Mouse (Mus musculus) stomach, embryonic 16.5 days (tissue): ENCODE results near the gene Spaca6. TPM values are rescaled to one million over a fixed set of nuclear protein-coding genes. Genes with fewer than 3 reads are reported as not detected.

ENCODE experiments used
- ATAC-seq: fragments of 200-750 bp; cut with Nextera tagmentation; 2 replicates; pipeline ENCODE4 v1.8.0; 2017; ENCODE audit warnings: moderate number of reproducible peaks, moderate TSS enrichment; ENCODE audit not compliant: insufficient read depth, low FRiP score
- H3K27ac ChIP-seq: fragments of 300-500 bp; sonication (generic); 2 replicates; pipeline ENCODE4 v1.5.1; 2014; ENCODE audit warnings: low read length
- H3K27me3 ChIP-seq: fragments of 300-500 bp; sonication (generic); 2 replicates; pipeline ENCODE4 v1.6.1; 2014; ENCODE audit warnings: low read length, control low read depth, mixed read lengths; ENCODE audit not compliant: control insufficient read depth, insufficient read depth
- H3K36me3 ChIP-seq: fragments of 300-500 bp; sonication (generic); 2 replicates; pipeline ENCODE4 v1.6.1; 2014; ENCODE audit warnings: low read length; ENCODE audit not compliant: control insufficient read depth, insufficient read depth
- H3K4me1 ChIP-seq: fragments of 300-500 bp; sonication (generic); 2 replicates; pipeline ENCODE4 v1.6.1; 2014; ENCODE audit warnings: low read length, control low read depth, mixed read lengths; ENCODE audit not compliant: control insufficient read depth, insufficient read depth
- H3K4me2 ChIP-seq: fragments of 300-500 bp; sonication (generic); 2 replicates; pipeline ENCODE4 v1.6.1; 2014; ENCODE audit warnings: low read depth, low read length, mixed read lengths
- H3K4me3 ChIP-seq: fragments of 300-500 bp; sonication (generic); replicated peaks from 2 replicates; pipeline ENCODE4 v1.5.1; 2014; ENCODE audit warnings: mild to moderate bottlenecking, low read length
- H3K9ac ChIP-seq: fragments of 300-500 bp; sonication (generic); 2 replicates; pipeline ENCODE4 v1.6.1; 2014; ENCODE audit warnings: low read length
- H3K9me3 ChIP-seq: fragments of 300-500 bp; sonication (generic); replicated peaks from 2 replicates; pipeline ENCODE4 v1.6.1; 2016; ENCODE audit warnings: low read length, control low read depth; ENCODE audit not compliant: control insufficient read depth
- WGBS: fragments of 180-500 bp; shearing (Covaris S2); extraction: QIAGEN DNeasy Blood & Tissue Kit; methylation state at CpG from one replicate; pipeline ENCODE4 v1.1.7; 2014; 5-methylcytosine and 5-hydroxymethylcytosine counted together
- polyA plus RNA-seq: library from polyadenylated mRNA; unstranded; fragments of >200 nt; fragmentation: Nextera tagmentation; extraction: Ambion mirVana; gene quantifications from 2 replicates; pipeline ENCODE4 v1.2.1, GENCODE M21; 2015

Spaca6 gene
- 27.5 and 29.8 TPM in 2 replicates for polyA plus RNA-seq

DNA sequence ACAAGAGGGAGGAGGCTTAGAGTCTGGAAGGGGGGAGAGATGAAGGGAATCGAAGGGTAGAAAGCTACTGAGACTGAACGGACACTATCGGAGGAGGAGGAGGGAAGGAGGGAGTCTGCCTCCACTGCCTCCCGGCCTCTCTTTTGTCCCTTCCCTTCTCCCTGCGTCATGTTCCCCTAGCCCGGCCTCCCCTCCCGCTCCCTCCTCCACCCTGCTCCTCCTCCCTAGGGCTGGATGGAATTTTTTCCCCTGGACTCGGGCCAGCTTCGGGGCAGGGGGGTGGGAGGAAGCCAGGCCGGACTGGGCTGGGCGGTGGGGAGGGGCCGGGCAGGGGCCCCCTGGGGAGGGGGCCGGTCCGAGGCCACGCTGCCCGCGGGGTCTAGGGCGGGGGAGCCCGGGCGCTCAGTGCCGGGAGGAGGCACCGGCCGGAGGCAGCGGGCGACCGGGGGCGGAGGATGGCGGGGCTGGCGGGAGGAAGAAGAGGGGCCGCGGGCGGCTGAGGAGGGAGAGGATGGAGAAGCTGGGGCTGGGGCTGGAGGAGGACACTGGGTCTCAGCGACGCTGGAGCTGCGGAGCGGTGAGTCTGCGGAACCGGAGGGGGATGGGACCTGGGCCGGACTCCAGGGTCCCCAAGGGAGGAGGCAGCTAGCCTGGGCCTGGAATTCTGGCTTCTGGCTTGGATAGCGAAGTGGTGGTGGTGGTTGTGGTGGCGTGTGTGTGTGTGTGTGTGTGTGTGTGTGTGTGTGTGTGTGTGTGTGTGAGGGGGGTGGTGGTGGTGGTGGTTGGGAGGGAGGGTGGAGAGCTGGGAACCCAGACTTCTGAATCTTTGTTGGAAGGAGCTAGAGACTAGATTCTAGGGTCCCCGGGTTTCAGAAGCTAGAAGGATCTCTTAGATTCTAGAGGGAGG, at the start of gene Spaca6:
Gene Spaca6, plus strand, starts transcription at position 408 of the 907 bp plus-strand sequence.
- Histone ChIP-seq H3K9ac (peak within 1 kb of the TSS; percentile 88), H3K9me3 (no peaks in the 10 kb centered on the region), H3K4me2 (peak within 1 kb of the TSS; percentile 81), H3K4me3 (peak within 1 kb of the TSS; percentile 78), H3K27ac (peak within 1 kb of the TSS; percentile 100), H3K4me1 (peaks cover 20% of the 10 kb centered on the region), H3K27me3 (no peaks in the 10 kb centered on the region), H3K36me3 (no peaks in the 10 kb centered on the region)
- WGBS = 0% methylated on average over 40 of the region's 42 CpGs
- peak; percentile 89 for ATAC-seq

DNA sequence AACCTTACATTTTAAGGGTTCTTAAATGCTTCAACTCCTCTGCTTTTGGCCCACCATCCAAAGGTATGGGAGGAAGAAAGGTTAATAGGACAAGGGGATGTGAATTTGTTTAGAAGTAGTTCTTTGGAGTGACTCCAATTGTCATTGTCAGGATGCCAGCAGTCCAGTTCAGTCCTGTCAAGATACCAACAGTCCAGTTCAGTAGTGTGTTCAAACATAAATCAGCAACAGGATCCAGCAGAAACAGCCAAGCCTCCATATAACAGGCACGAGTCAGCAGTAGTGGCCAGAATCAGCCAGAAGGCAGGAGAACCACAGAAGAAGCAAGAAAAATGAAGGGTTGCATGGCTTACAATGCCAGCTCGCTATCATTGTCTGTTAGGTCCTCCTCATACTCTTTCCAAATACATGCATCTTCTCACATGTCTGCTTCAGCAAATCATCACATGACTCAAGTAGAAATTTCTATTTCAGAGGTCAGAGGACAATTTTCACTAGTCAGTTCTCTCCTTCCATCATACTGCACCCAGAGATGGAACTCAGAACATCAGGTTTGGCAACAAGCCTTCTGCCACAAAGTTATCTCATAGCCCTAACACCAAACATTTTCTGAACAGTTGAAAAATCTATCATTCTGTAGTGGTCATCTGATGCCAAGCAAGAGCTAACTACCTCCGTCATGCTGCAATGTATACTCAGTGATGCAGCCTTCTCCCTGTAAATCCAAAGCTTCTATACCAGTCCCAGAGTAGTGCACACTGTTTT, 35.9 kb upstream of the Spaca6 start:
- H3K9ac ChIP-seq = no peak overlapping the region
- H3K27ac ChIP-seq = no peak overlapping the region
- ATAC-seq = no peak
- H3K4me3 ChIP-seq = no peak overlapping the region
- H3K27me3 ChIP-seq = no peaks in the 10 kb centered on the region
- no peaks in the 10 kb centered on the region; the same call in 1 of the 2 replicates for H3K4me1 ChIP-seq
- WGBS = 61% methylated on average over 3 of the region's 3 CpGs
- no peaks in the 10 kb centered on the region for H3K36me3 ChIP-seq
- H3K9me3 ChIP-seq = no peaks in the 10 kb centered on the region
- no peak overlapping the region for H3K4me2 ChIP-seq

- no peak overlapping the region for H3K4me3 ChIP-seq
- no peak overlapping the region for H3K27ac ChIP-seq
- H3K36me3 ChIP-seq = no peaks in the 10 kb centered on the region
- H3K27me3 ChIP-seq = no peaks in the 10 kb centered on the region
- no peaks in the 10 kb centered on the region; the same call in 1 of the 2 replicates for H3K4me1 ChIP-seq
- ATAC-seq = peak; percentile 69
- WGBS = 18% methylated on average over 1 of the region's 1 CpGs
- H3K9me3 ChIP-seq = no peaks in the 10 kb centered on the region
- H3K4me2 ChIP-seq = no peak overlapping the region
- no peak overlapping the region for H3K9ac ChIP-seq
Measured at GRCm38 (mm10) chr17:17792578-17792977, 34.4 kb upstream of the Spaca6 start.

- no peaks in the 10 kb centered on the region for H3K9me3 ChIP-seq
- H3K36me3 ChIP-seq = no peaks in the 10 kb centered on the region
- 46% methylated on average over 2 of the region's 2 CpGs for WGBS
- H3K4me2 ChIP-seq = no peak overlapping the region
- H3K4me3 ChIP-seq = no peak overlapping the region
- no peaks in the 10 kb centered on the region; the same call in 1 of the 2 replicates for H3K4me1 ChIP-seq
- H3K9ac ChIP-seq = no peak overlapping the region
- ATAC-seq = no peak
- H3K27ac ChIP-seq = no peak overlapping the region
- no peaks in the 10 kb centered on the region for H3K27me3 ChIP-seq
Measured at GRCm38 (mm10) chr17:17795527-17795926, 31.4 kb upstream of the Spaca6 start.

DNA sequence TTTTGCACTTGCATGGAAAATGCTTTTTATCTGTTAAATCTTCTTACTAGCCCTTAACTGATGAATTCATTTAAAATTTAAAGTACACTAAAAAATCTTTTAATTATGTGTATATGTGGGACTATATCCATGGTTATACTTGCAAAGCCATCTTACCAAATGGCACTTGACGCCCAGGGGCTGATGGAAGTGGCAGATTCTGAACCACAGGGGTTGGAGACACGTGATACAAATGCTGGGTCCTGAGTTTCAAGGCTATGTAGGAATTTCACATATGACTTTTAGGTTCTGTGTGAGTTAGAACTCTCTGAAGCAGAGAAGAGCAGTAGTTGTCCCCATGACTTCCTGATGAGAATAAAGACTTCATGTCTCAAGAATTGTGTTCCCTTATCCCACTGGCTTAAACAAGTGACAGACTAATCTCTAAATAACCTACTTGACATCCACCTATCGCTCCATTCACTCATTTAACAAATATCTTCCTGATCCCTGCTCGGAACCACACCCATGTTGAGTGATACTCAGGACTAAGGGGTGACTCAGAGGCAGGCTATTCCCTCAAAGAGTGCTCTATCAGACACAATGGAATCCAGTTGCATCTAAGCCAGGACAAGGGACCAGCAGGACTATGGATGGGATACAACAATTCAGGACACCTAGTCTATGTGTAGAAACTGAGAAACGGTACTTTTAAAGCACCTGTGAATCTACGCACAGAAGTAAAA, 3.2 kb upstream of the Spaca6 start:
- no peaks in the 10 kb centered on the region for H3K9me3 ChIP-seq
- WGBS = 68% methylated on average over 6 of the region's 6 CpGs
- no peak overlapping the region for H3K27ac ChIP-seq
- 0 out of 2 replicates have a peak, but pooled peaks cover 3% of the 10 kb centered on the region for H3K4me1 ChIP-seq
- no peak for ATAC-seq
- no peak overlapping the region for H3K9ac ChIP-seq
- no peak overlapping the region for H3K4me2 ChIP-seq
- H3K36me3 ChIP-seq = no peaks in the 10 kb centered on the region
- H3K4me3 ChIP-seq = no peak overlapping the region
- no peaks in the 10 kb centered on the region for H3K27me3 ChIP-seq

- Histone ChIP-seq H3K4me2 (peak overlapping the region; percentile 81), H3K27me3 (no peaks in the 10 kb centered on the region), H3K9ac (peak overlapping the region; percentile 88), H3K9me3 (no peaks in the 10 kb centered on the region), H3K4me3 (peak overlapping the region; percentile 78), H3K4me1 (peaks cover 12% of the 10 kb centered on the region), H3K36me3 (no peaks in the 10 kb centered on the region), H3K27ac (peak overlapping the region; percentile 100)
- WGBS = under 1% methylated on average over 17 of the region's 22 CpGs
- peak; percentile 15; the same call in 1 of the 2 replicates for ATAC-seq
Measured at GRCm38 (mm10) chr17:17825921-17826591, 902 bp upstream of the Spaca6 start.

DNA sequence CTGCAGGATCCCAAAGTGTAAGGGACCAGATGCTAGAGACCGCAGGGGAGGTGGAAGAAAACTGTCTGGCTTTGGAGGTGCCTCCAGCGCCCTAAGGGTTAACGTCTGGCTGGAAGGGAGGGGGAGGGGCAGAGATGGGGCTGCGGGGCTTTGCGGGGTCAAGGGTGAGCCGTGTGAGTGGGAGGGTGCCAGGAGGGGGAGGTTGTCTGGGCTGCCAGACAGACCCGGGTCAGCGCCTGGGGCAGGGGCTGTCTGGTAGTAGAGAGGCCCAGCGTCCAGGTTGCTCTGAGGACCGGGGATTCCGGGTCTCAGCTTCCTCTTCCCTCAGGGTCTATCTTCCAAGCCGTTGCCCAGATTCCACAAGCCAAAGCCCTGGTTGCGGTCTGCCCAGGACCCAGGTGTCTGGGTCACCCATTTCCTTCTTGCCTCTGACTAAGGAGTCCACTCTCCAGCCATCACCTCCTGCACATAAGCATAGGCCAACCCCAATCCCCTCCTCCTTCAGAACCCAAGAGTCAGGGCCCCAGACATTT, 766 bp downstream of the Spaca6 start:
- under 1% methylated on average over 13 of the region's 13 CpGs for WGBS
- Histone ChIP-seq H3K9ac (peak overlapping the region; percentile 88), H3K4me1 (peaks cover 22% of the 10 kb centered on the region), H3K27me3 (no peaks in the 10 kb centered on the region), H3K9me3 (no peaks in the 10 kb centered on the region), H3K36me3 (no peaks in the 10 kb centered on the region), H3K4me2 (peak overlapping the region; percentile 81), H3K27ac (peak overlapping the region; percentile 100), H3K4me3 (peak overlapping the region; percentile 78)
- peak; percentile 22; the same call in 1 of the 2 replicates for ATAC-seq
